ENCODE assay signal across 13 mouse cellular contexts in the genomic region with DNA sequence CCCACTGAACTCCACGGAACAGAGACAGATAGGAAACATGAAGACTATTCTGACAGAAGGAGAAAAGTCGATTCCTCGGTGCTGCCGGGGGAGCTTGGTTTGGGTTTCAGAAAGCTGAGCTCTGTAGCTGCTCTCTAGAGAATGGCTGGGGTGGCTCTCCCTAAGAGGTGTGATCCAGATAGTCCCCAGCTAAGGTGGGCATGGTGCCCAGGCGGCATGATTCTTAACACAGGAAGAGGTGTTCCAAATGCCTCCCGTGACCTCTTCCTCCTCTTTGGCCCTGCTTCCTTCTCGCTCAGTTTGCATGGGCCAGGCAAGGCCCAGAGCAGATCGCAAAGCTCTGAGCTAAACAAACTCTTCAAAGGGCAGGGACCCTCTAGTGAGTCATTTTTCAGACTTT.
DNase-seq lines count a peak whose midpoint lies in the region; ATAC-seq lines count a peak whose summit lies in the region.
"Had no signal": no experiment of that assay in that cellular context is flagged by ENCODE, and none has a peak within 500 bp of the region (broad histone marks: within the 10 kb centered on the region; RNA-seq: fewer than 3 reads in every experiment).

No protein-coding gene starts in this region.

- H3K27ac ChIP-seq in kidney, embryonic 15.5 days: no peak overlapping the region
- H3K27ac ChIP-seq: forebrain, embryonic 15.5 days; macrophage had no signal

- H3K9me3 ChIP-seq in kidney, embryonic 15.5 days (replicated peaks): no peaks in the 10 kb centered on the region
- H3K9me3 ChIP-seq: forebrain, embryonic 15.5 days had no signal

- 54% methylated on average over 8 of the region's 8 CpGs for WGBS in kidney, embryonic 15.5 days

- intact Hi-C loops in left cerebral cortex, postnatal 4 days (cut with DNase I): no loop called here

- ATAC-seq in kidney, embryonic 15.5 days (replicated peaks; ENCODE audit: low FRiP score): no peak
- ATAC-seq: forebrain, embryonic 15.5 days had no signal

- H3K36me3 ChIP-seq in kidney, embryonic 15.5 days: no peaks in the 10 kb centered on the region
- H3K36me3 ChIP-seq: forebrain, embryonic 15.5 days had no signal

- DNase-seq in cerebellum, adult 18-20 months: peak; percentile 47 to 50
- no peak for DNase-seq in cerebellum, adult 9-10 months
- DNase-seq in kidney, adult 11 months: peak; percentile 36
- DNase-seq in brain, adult 2 months (ENCODE audit: low read depth, low spot score): peak; percentile 51
- peak; percentile 41 to 57 for DNase-seq in kidney, postnatal 4 days
- no peak for DNase-seq in left cerebral cortex, postnatal 4 days
- DNase-seq in thymus, postnatal 4 days: no peak
- DNase-seq: layer of hippocampus, adult 9-11 months; midbrain, embryonic 14.5 days; thymus, postnatal 36 days had no signal

- no peak overlapping the region for H3K9ac ChIP-seq in kidney, embryonic 15.5 days
- H3K9ac ChIP-seq: forebrain, embryonic 15.5 days had no signal

- H3K4me2 ChIP-seq in kidney, embryonic 15.5 days: no peak overlapping the region
- H3K4me2 ChIP-seq: forebrain, embryonic 15.5 days had no signal

- no peaks in the 10 kb centered on the region for H3K4me1 ChIP-seq in kidney, embryonic 15.5 days

- H3K27me3 ChIP-seq in kidney, embryonic 15.5 days: no peaks in the 10 kb centered on the region
- H3K27me3 ChIP-seq: forebrain, embryonic 15.5 days had no signal

- H3K4me3 ChIP-seq in kidney, embryonic 15.5 days (replicated peaks): no peak overlapping the region
- H3K4me3 ChIP-seq: forebrain, embryonic 15.5 days had no signal

Comparison
In these comparisons a context has a peak if more than half of its experiments do, and no peak if none do; other contexts are left out.
1. DNase-seq: peak in cerebellum, adult 18-20 months (2 of 2), kidney, adult 11 months (single experiment), brain, adult 2 months (single experiment) and kidney, postnatal 4 days (2 of 2); none in cerebellum, adult 9-10 months (single experiment), left cerebral cortex, postnatal 4 days (single experiment) and thymus, postnatal 4 days (single experiment).